Mouse (Mus musculus) olfactory bulb, adult 2 months (tissue): ENCODE measurements at regions not wholly inside any gene's neighbourhood (a gene's known extent, or its start where the extent isn't known, plus 50 kb on each side); places are given as distances from the start of the nearest gene placed in this dataset.

Experiments used
- CTCF ChIP-seq: fragments of 200-500 bp; IDR thresholded peaks from 2 replicates; pipeline ENCODE4 v1.5.1; 2012; ENCODE audit warnings: low read depth, mild to moderate bottlenecking, low read length, moderate library complexity; ENCODE audit not compliant: insufficient read depth
- POLR2A ChIP-seq: fragments of 200-500 bp; IDR thresholded peaks from 2 replicates; pipeline ENCODE4 v1.6.1; 2012; ENCODE audit warnings: mild to moderate bottlenecking, low read depth, low read length, moderate library complexity; ENCODE audit not compliant: insufficient read depth

DNA sequence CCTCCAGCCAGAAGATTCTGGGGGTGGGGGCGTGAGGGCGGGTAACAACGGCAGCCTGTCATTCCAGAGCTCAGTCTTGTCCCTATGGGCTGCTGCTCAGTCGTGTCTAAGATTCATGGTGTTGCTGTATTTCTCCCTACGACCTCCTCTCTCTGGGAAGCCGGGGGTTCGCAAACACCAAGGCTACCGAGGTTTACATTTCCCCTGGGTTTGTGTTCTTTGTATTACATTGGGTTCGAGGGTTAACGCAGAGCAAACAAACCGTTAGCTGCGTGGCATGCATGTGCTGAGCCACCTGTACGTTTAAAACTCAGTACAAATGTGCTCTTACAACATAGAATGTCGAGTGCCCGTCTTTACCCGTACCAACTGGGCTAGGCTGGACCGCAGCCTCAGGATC, 166.0 kb upstream of the Stt3b start:
- TF ChIP-seq CTCF (no peak), POLR2A (no peak)
